Mouse (Mus musculus) kidney, adult 2 months (tissue): ENCODE data around the gene Oprl1.

Experiments used
- CTCF ChIP-seq: fragments of 200-500 bp; conservative IDR thresholded peaks from 2 replicates; pipeline ENCODE4 v1.5.1; 2011; ENCODE audit warnings: low read depth, mild to moderate bottlenecking, control low read depth, low read length, moderate library complexity, mixed read lengths; ENCODE audit not compliant: insufficient read depth, insufficient read length
- POLR2A ChIP-seq: fragments of 200-500 bp; IDR thresholded peaks from one replicate; pipeline ENCODE4 v1.6.1; 2011; ENCODE audit warnings: low read depth, low read length, control low read depth

DNA sequence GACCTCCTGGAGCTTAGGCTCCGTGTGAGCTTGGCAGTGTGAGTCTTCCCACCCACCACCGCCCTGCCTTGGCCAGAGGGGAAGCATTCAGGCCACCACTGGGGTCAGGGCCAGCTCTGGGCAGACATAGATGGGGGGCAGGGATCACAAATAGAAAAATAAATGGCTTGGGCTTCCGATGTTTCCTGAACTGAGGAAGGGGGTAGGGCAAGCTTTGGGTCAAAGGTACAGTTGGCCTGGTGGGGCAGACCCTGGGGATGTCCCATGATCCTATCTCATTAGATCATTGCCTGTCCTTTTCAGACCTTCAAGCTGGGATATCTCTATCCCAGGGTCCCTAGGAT lies 37.1 kb upstream of the Oprl1 start:
- TF ChIP-seq CTCF = no peak
- TF ChIP-seq POLR2A = no peak
